Mouse (Mus musculus): ENCODE data around the gene H2-K1.

H2-K1 gene

GRCm38 (mm10) chr17:34000150-34000537 is at the start of gene H2-K1:
Gene H2-K1 (minus strand): TSS chr17:34000347.
- DNase-seq, result peak; percentile 90

GRCm38 (mm10) chr17:34047404-34048050 is 47.4 kb upstream of the H2-K1 start:
- no peak for DNase-seq

- DNase-seq, result no peak
Measured at GRCm38 (mm10) chr17:34045941-34046340, 45.8 kb upstream of the H2-K1 start.

- no peak for DNase-seq
Measured at GRCm38 (mm10) chr17:34039562-34040450, 39.7 kb upstream of the H2-K1 start.

- DNase-seq, result peak; percentile 44
Measured at GRCm38 (mm10) chr17:34038878-34039561, 38.9 kb upstream of the H2-K1 start, which contains the start of gene Col11a2. Gene Col11a2 (plus strand): TSS chr17:34039437.

- peak; percentile 84 for DNase-seq
Measured at GRCm38 (mm10) chr17:34038440-34038839, 38.3 kb upstream of the H2-K1 start.

GRCm38 (mm10) chr17:34037241-34037640 is 37.1 kb upstream of the H2-K1 start:
- no peak for DNase-seq

GRCm38 (mm10) chr17:34036647-34037046 is 36.5 kb upstream of the H2-K1 start:
- peak; percentile 54 for DNase-seq

GRCm38 (mm10) chr17:34035517-34035916 is 35.4 kb upstream of the H2-K1 start:
- DNase-seq, result no peak

GRCm38 (mm10) chr17:34034064-34034463 is 33.9 kb upstream of the H2-K1 start:
- DNase-seq, result peak; percentile 57

- DNase-seq, result no peak
Measured at GRCm38 (mm10) chr17:34033441-34033840, 33.3 kb upstream of the H2-K1 start.

- no peak for DNase-seq
Measured at GRCm38 (mm10) chr17:34032806-34033205, 32.7 kb upstream of the H2-K1 start.

GRCm38 (mm10) chr17:34032174-34032632 is 32.1 kb upstream of the H2-K1 start:
- peak; percentile 45 for DNase-seq

GRCm38 (mm10) chr17:34031465-34032173 is 31.5 kb upstream of the H2-K1 start, which contains the start of the genes Slc39a7 and Rxrb:
Gene Slc39a7 (minus strand): TSS chr17:34031682.
Gene Rxrb (plus strand): TSS chr17:34031812.
- peak; percentile 98 for DNase-seq

- peak; percentile 52 for DNase-seq
Measured at GRCm38 (mm10) chr17:34030861-34031326, 30.7 kb upstream of the H2-K1 start.

- no peak for DNase-seq
Measured at GRCm38 (mm10) chr17:34029890-34030595, 29.9 kb upstream of the H2-K1 start.

GRCm38 (mm10) chr17:34029150-34029889 is 29.2 kb upstream of the H2-K1 start:
- no peak for DNase-seq

GRCm38 (mm10) chr17:34028501-34029149 is 28.5 kb upstream of the H2-K1 start:
- no peak for DNase-seq

- peak; percentile 96 for DNase-seq
Measured at GRCm38 (mm10) chr17:34027656-34028223, 27.6 kb upstream of the H2-K1 start, which contains the start of gene H2-Ke6. Gene H2-Ke6 (minus strand): TSS chr17:34028060.
